Mouse (Mus musculus): Measurements from ENCODE around the gene Fbxl13.
"Not testable (repeated sequence)": the region's sequence is repeated elsewhere in the genome, so short reads cannot be mapped to it uniquely, and the experiment has no call there.

DNA sequence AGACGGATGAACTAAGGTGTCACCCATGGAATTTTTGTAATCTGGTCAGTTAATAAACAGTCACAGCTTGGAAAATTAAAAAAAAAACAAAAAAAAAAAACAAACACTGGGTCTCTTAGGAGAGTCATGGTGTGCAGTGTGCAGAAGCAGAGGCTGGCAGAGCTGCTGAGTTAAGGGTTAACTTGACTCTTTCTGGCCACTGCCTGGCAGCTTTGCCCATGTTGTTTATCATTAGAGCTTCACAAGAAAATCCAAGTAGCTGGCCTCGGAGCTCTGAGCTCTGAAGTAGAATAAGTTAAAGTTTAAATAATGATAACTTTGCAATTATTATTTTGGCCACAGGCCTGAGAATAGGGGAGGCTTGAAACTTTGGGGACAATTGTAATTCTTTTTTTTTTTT, 45.9 kb downstream of the Fbxl13 start:
- not testable (repeated sequence) for TF ChIP-seq CTCF (IDR thresholded peaks at IDR 0.05; ENCODE audit: borderline replicate concordance, extremely low read depth, insufficient read depth, insufficient read length); POLR2A (IDR thresholded peaks at IDR 0.05; ENCODE audit: borderline replicate concordance, extremely low read depth, insufficient read depth, insufficient read length, poor library complexity, severe bottlenecking)

Data from brain, embryonic 14.5 days (tissue).